Mouse (Mus musculus): ENCODE measurements around the gene Btg4.

DNA sequence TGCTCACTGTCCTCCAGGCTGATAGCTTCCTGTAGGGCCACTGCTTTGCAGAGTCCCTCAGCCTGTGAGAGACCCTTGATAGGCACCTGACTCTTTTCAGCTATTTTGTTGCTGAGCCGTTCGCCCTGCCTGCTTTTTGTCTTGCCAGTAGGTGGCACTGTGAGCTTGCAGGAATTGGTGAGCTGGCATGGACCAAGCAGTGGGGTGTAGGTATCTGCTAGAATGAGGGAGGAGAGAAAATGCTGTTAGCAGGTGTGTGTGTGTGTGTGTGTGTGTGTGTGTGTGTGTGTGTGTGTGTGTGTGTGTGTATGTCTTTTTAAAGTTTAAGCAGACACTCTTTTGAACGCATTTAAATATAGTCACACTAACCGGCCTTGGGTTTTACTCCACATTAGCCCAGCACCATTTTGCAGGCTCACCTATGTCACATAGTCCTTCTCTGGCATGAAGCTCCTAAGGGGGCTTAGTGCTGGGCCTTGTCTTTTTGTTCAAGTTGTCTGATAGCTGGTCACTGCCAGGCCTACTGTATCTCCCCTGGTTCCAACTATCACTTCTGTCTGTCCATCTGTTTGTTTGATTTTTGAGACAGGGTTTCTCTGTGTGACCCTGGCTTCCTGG lies 101.2 kb downstream of the Btg4 start:
- TF ChIP-seq RAD21 (IDR thresholded peaks at IDR 0.05; ENCODE audit: low read depth, low read length) (peak; percentile 93), CTCF (IDR thresholded peaks at IDR 0.05 in 2 of 3, conservative IDR thresholded peaks at IDR 0.05 in 1 of 3; ENCODE audit: control insufficient read depth in 1 of 3, insufficient read depth in 1 of 3, low read depth in 2 of 3, low read length in 3 of 3, poor library complexity in 1 of 3, severe bottlenecking in 1 of 3) (peak; percentile 77 to 97 (median 91)), CHD1 (IDR thresholded peaks at IDR 0.05; ENCODE audit: low read depth, low read length) (no peak), EP300 (IDR thresholded peaks at IDR 0.05; ENCODE audit: low read depth in 1 of 2, low read length in 2 of 2) (no peak), GATA1 (IDR thresholded peaks at IDR 0.05; ENCODE audit: low read depth, low read length) (no peak)

Data from MEL (cell line).